Mouse (Mus musculus) urinary bladder, adult 2 months (tissue): Measurements from ENCODE around the gene Tbc1d24. TPM values are rescaled to one million over a fixed set of nuclear protein-coding genes. Genes with fewer than 3 reads are reported as not detected.

Experiments used
- DNase-seq: peaks from one replicate; pipeline ENCODE4 v3.0.0; 2022; ENCODE audit warnings: low spot score
- polyA plus RNA-seq: library from polyadenylated mRNA; depleted of rRNA; stranded (reverse); fragments of >200 nt; gene quantifications from 2 replicates; pipeline ENCODE4 v1.2.3, GENCODE M21; 2012; rRNA removed

Tbc1d24 gene
- polyA plus RNA-seq = 7.6 and 7.9 TPM in 2 replicates

- DNase-seq = peak; percentile 82
These were observed at the start of gene Tbc1d24 for GRCm38 (mm10) chr17:24205284-24205888. Gene Tbc1d24 (minus strand): TSS chr17:24205562.

- DNase-seq = no peak
These were observed 47.0 kb upstream of the Tbc1d24 start for GRCm38 (mm10) chr17:24252329-24252728.

GRCm38 (mm10) chr17:24251320-24252069, 46.1 kb upstream of the Tbc1d24 start, which contains the start of gene Ccnf:
Gene Ccnf (minus strand): TSS chr17:24251484.
- peak; percentile 84 for DNase-seq

GRCm38 (mm10) chr17:24250988-24251319, 45.6 kb upstream of the Tbc1d24 start:
- DNase-seq = no peak

- DNase-seq = no peak
These were observed 43.3 kb upstream of the Tbc1d24 start for GRCm38 (mm10) chr17:24248641-24249040.

GRCm38 (mm10) chr17:24244061-24244460, 38.7 kb upstream of the Tbc1d24 start:
- DNase-seq = no peak

- no peak for DNase-seq
These were observed 38.1 kb upstream of the Tbc1d24 start for GRCm38 (mm10) chr17:24243311-24243969.

- DNase-seq = no peak
These were observed 31.6 kb upstream of the Tbc1d24 start for GRCm38 (mm10) chr17:24236921-24237320.

- no peak for DNase-seq
These were observed 31.1 kb upstream of the Tbc1d24 start for GRCm38 (mm10) chr17:24236479-24236878.

- no peak for DNase-seq
These were observed 22.6 kb upstream of the Tbc1d24 start for GRCm38 (mm10) chr17:24227941-24228340.

GRCm38 (mm10) chr17:24226721-24227120, 21.4 kb upstream of the Tbc1d24 start:
- no peak for DNase-seq

GRCm38 (mm10) chr17:24225851-24226250, 20.5 kb upstream of the Tbc1d24 start:
- no peak for DNase-seq

- no peak for DNase-seq
These were observed 19.4 kb upstream of the Tbc1d24 start for GRCm38 (mm10) chr17:24224741-24225140.

- DNase-seq = no peak
These were observed 18.2 kb upstream of the Tbc1d24 start for GRCm38 (mm10) chr17:24223513-24223912.

- no peak for DNase-seq
These were observed 17.3 kb upstream of the Tbc1d24 start for GRCm38 (mm10) chr17:24222653-24223052.

GRCm38 (mm10) chr17:24220435-24221411, 15.4 kb upstream of the Tbc1d24 start, which contains the start of gene Tedc2:
Gene Tedc2 (minus strand): TSS chr17:24220851.
- peak; percentile 70 for DNase-seq

GRCm38 (mm10) chr17:24216836-24217235, 11.5 kb upstream of the Tbc1d24 start:
- no peak for DNase-seq

- DNase-seq = no peak
These were observed 7.8 kb upstream of the Tbc1d24 start for GRCm38 (mm10) chr17:24213186-24213585.

- no peak for DNase-seq
These were observed 7.2 kb upstream of the Tbc1d24 start for GRCm38 (mm10) chr17:24212441-24213018.

- DNase-seq = no peak
These were observed 6.5 kb upstream of the Tbc1d24 start for GRCm38 (mm10) chr17:24211631-24212440.
